Mouse (Mus musculus) MN1 (cell line): ENCODE data around the gene Vapa.
"Not testable (repeated sequence)": the region's sequence is repeated elsewhere in the genome, so short reads cannot be mapped to it uniquely, and the experiment has no call there.

Experiments used
- DNase-seq: peaks from one replicate; pipeline ENCODE4 v3.0.0-alpha.2; 2016; ENCODE audit warnings: low spot score

The Vapa gene

GRCm38 (mm10) chr17:65564189-65564588 is 49.2 kb downstream of the Vapa start:
- DNase-seq, result no peak

- no peak for DNase-seq
Observed at GRCm38 (mm10) chr17:65563345-65563744, 50.0 kb downstream of the Vapa start.

- DNase-seq, result peak; percentile 85
Observed at GRCm38 (mm10) chr17:65562761-65563160, 50.6 kb downstream of the Vapa start.

- DNase-seq, result peak; percentile 25
Observed at GRCm38 (mm10) chr17:65561361-65562015, 51.9 kb downstream of the Vapa start.

GRCm38 (mm10) chr17:65559273-65559672 is 54.1 kb downstream of the Vapa start:
- no peak for DNase-seq

GRCm38 (mm10) chr17:65558788-65559187 is 54.6 kb downstream of the Vapa start:
- DNase-seq, result no peak

- peak; percentile 55 for DNase-seq
Observed at GRCm38 (mm10) chr17:65558217-65558616, 55.1 kb downstream of the Vapa start.

- no peak for DNase-seq
Observed at GRCm38 (mm10) chr17:65557212-65557611, 56.1 kb downstream of the Vapa start.

GRCm38 (mm10) chr17:65556798-65557197 is 56.6 kb downstream of the Vapa start:
- no peak for DNase-seq

- no peak for DNase-seq
Observed at GRCm38 (mm10) chr17:65552426-65552997, 60.8 kb downstream of the Vapa start.

- DNase-seq, result no peak
Observed at GRCm38 (mm10) chr17:65550357-65550756, 63.0 kb downstream of the Vapa start.

GRCm38 (mm10) chr17:65548698-65549365 is 64.5 kb downstream of the Vapa start:
- no peak for DNase-seq

GRCm38 (mm10) chr17:65546221-65546620 is 67.1 kb downstream of the Vapa start:
- DNase-seq, result not testable (repeated sequence)

- no peak for DNase-seq
Observed at GRCm38 (mm10) chr17:65540441-65541272, 72.7 kb downstream of the Vapa start, which contains the start of gene Tmem232. TSS of gene Tmem232 (minus strand) at chr17:65540782.

- DNase-seq, result peak; percentile 36
Observed at GRCm38 (mm10) chr17:65536156-65536555, 77.2 kb downstream of the Vapa start.

- not testable (repeated sequence) for DNase-seq
Observed at GRCm38 (mm10) chr17:65532381-65532780, 81.0 kb downstream of the Vapa start.
